Mouse (Mus musculus) midbrain, embryonic 10.5 days (tissue): ENCODE measurements around the gene Ppif. TPM values are rescaled to one million over a fixed set of nuclear protein-coding genes. Genes with fewer than 3 reads are reported as not detected.

ENCODE experiments used
- DNase-seq: peaks from one replicate; pipeline ENCODE4 v3.0.0-alpha.2; 2017; ENCODE audit warnings: low spot score
- H3K27ac ChIP-seq: fragments of 300-500 bp; sonication (generic); replicated peaks from 2 replicates; pipeline ENCODE4 v1.5.1; 2016; ENCODE audit warnings: mild to moderate bottlenecking
- H3K27me3 ChIP-seq: fragments of 300-500 bp; sonication (generic); 2 replicates; pipeline ENCODE4 v1.6.1; 2016; ENCODE audit warnings: low read depth, mild to moderate bottlenecking; ENCODE audit not compliant: poor library complexity, severe bottlenecking
- H3K36me3 ChIP-seq: fragments of 300-500 bp; sonication (generic); 2 replicates; pipeline ENCODE4 v1.6.1; 2016; ENCODE audit warnings: mild to moderate bottlenecking, moderate library complexity
- H3K4me1 ChIP-seq: fragments of 300-500 bp; sonication (generic); 2 replicates; pipeline ENCODE4 v1.6.1; 2016
- H3K4me3 ChIP-seq: fragments of 300-500 bp; sonication (generic); 2 replicates; pipeline ENCODE4 v1.5.1; 2016; ENCODE audit warnings: mild to moderate bottlenecking, moderate library complexity
- H3K9me3 ChIP-seq: fragments of 300-500 bp; sonication (generic); replicated peaks from 2 replicates; pipeline ENCODE4 v1.6.1; 2016; ENCODE audit warnings: mild to moderate bottlenecking
- WGBS: fragments of 180-500 bp; shearing (Covaris S2); methylation state at CpG from one replicate; pipeline ENCODE4 v1.1.7; 2016; 5-methylcytosine and 5-hydroxymethylcytosine counted together
- polyA plus RNA-seq: library from polyadenylated mRNA; unstranded; fragments of >200 nt; fragmentation: Nextera tagmentation; extraction: Ambion mirVana; gene quantifications from 2 replicates; pipeline ENCODE4 v1.2.1, GENCODE M21; 2016

Ppif gene
- polyA plus RNA-seq, 1 experiment from 2014 or later, result 56.1 TPM

DNA sequence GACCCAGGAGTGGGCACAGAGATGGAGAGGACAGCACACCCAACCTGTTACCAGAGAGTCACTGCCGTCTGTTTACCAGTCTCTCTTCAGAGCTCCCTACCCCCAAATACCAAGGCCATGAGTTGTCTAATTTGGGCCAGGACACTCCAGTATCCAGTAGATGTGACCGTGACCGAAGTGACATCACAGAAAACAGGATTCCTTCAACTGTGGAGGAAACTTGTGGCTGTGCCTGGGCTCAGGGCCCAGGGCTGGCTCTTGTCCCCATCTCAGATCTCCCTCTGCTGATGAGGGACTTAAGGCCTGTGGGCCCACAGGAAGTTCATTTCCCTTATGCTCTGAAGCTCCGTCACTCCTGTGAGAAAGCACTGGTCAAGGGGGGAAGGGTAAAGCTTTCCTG lies 14.5 kb downstream of the Ppif start:
- no peaks in the 10 kb centered on the region for H3K9me3 ChIP-seq
- H3K27me3 ChIP-seq, result no peaks in the 10 kb centered on the region
- peak overlapping the region; percentile 60 for H3K27ac ChIP-seq
- no peak for DNase-seq
- H3K36me3 ChIP-seq, result no peaks in the 10 kb centered on the region
- WGBS, result 78% methylated on average over 4 of the region's 4 CpGs
- H3K4me3 ChIP-seq, result no peak overlapping the region
- peaks cover 42% of the 10 kb centered on the region for H3K4me1 ChIP-seq

DNA sequence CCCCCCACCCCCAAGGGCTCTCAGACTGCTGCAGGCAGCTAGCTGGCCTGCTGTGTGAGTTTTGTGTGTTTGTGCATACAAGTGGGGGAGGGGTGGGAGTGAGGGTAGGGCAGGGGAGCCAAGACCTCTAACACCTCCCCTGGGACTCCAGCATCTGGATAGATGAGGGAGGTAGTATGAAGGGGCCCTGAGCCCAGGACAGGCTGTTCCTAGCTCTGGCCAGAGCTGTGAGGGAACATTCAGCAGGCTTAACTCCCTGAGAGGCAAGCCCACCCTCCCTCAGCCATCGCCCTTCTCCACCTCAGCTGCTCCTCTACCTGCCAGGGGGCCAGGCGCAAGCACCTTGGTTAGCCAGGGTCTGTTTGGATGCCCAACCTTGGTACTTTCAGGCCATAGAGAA lies 15.0 kb downstream of the Ppif start:
- Histone ChIP-seq H3K9me3 (no peaks in the 10 kb centered on the region), H3K36me3 (no peaks in the 10 kb centered on the region), H3K4me3 (no peak overlapping the region), H3K4me1 (peaks cover 47% of the 10 kb centered on the region), H3K27ac (peak overlapping the region; percentile 60), H3K27me3 (no peaks in the 10 kb centered on the region)
- 68% methylated on average over 2 of the region's 2 CpGs for WGBS
- no peak for DNase-seq

DNA sequence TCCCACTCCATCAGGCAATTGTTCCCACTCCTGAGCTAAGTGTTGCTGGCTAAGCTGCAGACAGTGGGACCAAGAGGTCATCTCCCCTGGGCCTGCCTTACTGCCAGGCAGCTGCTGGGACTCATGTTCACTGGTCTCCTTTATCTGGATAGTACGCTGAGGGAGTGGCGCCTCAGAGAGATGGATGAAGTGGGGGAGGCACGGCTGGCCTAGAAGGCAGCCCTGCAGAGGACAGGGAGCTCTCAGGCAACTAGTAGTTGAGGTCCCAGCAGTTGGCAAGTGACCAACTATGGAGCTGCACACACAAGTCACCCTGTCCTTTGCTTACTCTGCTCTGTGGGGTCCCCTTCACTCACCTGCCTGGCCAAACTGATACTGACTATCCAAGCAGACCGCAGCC lies 16.1 kb downstream of the Ppif start:
- no peaks in the 10 kb centered on the region for H3K36me3 ChIP-seq
- no peak for DNase-seq
- 0 out of 2 replicates have a peak overlapping the region, but pooled peaks have one; percentile 13 for H3K27ac ChIP-seq
- 80% methylated on average over 4 of the region's 4 CpGs for WGBS
- peaks cover 49% of the 10 kb centered on the region for H3K4me1 ChIP-seq
- H3K4me3 ChIP-seq, result no peak overlapping the region
- H3K27me3 ChIP-seq, result no peaks in the 10 kb centered on the region
- no peaks in the 10 kb centered on the region for H3K9me3 ChIP-seq

DNA sequence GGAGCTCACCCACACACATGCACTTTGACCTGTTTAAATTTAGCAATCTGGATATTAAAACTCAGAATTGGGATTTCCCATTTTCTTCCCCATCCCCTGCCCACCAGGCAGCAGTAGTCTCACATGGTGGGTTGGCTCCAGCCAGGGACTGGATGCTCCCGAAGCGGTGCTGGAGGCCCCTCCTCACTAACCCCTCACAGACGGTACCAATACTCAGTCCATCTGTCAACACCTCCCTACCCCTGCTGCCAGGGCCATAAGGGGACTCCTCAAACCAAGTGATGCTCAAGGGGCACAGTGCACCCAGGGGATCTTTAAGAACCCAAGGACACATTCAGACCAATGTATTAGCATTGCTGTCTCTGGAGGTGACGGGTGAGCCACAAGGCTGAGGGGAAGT lies 16.7 kb downstream of the Ppif start:
- Histone ChIP-seq H3K27me3 (no peaks in the 10 kb centered on the region), H3K4me3 (no peak overlapping the region), H3K36me3 (no peaks in the 10 kb centered on the region), H3K9me3 (no peaks in the 10 kb centered on the region), H3K4me1 (peaks cover 49% of the 10 kb centered on the region), H3K27ac (no peak overlapping the region)
- WGBS, result 79% methylated on average over 4 of the region's 4 CpGs
- DNase-seq, result no peak

DNA sequence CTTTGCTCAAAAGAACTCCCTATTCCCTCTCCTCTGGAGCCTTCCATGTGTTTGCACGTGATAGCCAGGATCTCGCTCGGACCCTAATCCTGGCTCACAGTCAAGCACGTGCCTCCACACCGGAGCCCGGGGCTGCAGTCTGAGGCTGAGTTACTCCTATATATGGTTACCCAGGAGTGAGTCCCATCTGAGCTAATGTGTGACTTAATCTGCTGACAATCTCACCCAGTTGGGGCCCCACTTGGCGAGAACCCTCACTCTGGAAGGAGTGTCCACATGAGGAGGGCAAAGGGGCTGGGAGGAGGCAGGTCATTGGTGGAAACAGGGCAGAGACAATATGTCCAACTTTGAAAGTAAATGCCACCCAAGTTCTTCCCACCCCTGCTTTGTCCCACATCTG lies 17.2 kb downstream of the Ppif start:
- 83% methylated on average over 7 of the region's 7 CpGs for whole genome bisulfite sequencing
- no peak for DNase-seq
- Histone ChIP-seq H3K9me3 (no peaks in the 10 kb centered on the region), H3K4me3 (no peak overlapping the region), H3K4me1 (peaks cover 49% of the 10 kb centered on the region), H3K27me3 (no peaks in the 10 kb centered on the region), H3K27ac (peak overlapping the region; percentile 55), H3K36me3 (no peaks in the 10 kb centered on the region)

DNA sequence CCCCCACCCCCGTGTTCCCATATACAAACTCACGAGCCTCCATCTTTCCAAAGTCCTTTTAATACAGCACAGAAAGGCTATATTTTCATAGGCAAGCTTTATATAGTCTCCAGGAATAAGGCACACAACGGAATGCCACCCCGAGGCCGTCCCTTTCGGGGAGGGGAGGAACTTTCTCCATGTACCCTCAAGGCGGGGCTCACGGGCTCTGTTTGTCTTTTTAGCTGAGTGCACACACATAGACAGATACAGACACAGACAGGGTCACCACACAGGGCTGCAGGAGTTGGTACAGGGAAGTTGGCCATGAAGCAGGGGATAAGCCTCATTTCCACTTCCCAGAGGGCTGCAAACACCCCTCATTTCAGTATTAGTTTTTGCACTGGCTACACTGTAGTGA lies 17.6 kb downstream of the Ppif start:
- Histone ChIP-seq H3K27ac (peak overlapping the region; percentile 55), H3K9me3 (no peaks in the 10 kb centered on the region), H3K27me3 (no peaks in the 10 kb centered on the region), H3K36me3 (no peaks in the 10 kb centered on the region), H3K4me3 (no peak overlapping the region), H3K4me1 (peaks cover 49% of the 10 kb centered on the region)
- no peak for DNase-seq
- 78% methylated on average over 8 of the region's 8 CpGs for WGBS

DNA sequence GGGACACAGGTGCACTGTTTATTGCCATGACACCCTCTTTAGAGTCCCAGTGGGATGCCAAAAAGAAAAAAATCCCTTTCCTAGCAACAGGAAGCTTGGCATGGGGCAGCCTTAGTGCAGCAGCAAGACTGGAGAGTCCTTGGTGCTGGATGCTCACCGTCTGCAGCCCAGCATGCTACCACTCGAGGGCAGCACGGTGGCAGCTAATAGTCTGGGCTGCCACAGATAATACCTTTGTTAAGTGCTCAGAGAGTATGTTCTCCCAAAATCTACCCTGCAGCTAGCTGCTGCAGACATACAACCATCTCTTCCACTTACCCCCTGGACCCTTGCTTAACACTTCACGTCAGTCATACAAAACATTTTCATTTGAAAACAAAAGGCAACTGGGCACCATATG lies 19.5 kb downstream of the Ppif start:
- H3K36me3 ChIP-seq, result no peaks in the 10 kb centered on the region
- no peaks in the 10 kb centered on the region for H3K27me3 ChIP-seq
- peaks cover 51% of the 10 kb centered on the region for H3K4me1 ChIP-seq
- no peaks in the 10 kb centered on the region for H3K9me3 ChIP-seq
- WGBS, result 25% methylated on average over 4 of the region's 4 CpGs
- DNase-seq, result no peak
- H3K4me3 ChIP-seq, result no peak overlapping the region
- no peak overlapping the region for H3K27ac ChIP-seq

DNA sequence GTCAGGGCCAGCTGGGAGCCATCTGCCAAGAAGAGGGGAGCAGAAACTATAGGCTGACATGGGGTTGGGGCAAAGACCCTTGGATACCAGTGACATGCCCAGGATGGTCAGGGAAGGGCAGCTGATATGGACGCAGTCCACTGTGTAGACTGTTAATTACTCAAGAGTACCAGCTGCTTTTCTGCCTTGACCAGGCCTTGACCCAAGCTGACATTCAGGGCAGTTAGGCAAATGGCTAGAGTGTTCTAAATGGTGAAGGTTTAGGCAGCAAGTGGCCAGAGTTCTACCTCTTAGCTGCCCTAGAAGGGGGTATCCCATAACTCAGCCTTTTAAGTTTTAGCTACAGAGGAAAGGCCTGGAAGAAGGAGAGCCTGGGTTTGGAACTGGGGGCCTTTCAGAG lies 22.6 kb downstream of the Ppif start:
- DNase-seq, result no peak
- Histone ChIP-seq H3K4me1 (peaks cover 35% of the 10 kb centered on the region), H3K27me3 (no peaks in the 10 kb centered on the region), H3K4me3 (no peak overlapping the region), H3K36me3 (no peaks in the 10 kb centered on the region), H3K9me3 (no peaks in the 10 kb centered on the region), H3K27ac (no peak overlapping the region)
- WGBS, result 93% methylated on average over 1 of the region's 1 CpGs

DNA sequence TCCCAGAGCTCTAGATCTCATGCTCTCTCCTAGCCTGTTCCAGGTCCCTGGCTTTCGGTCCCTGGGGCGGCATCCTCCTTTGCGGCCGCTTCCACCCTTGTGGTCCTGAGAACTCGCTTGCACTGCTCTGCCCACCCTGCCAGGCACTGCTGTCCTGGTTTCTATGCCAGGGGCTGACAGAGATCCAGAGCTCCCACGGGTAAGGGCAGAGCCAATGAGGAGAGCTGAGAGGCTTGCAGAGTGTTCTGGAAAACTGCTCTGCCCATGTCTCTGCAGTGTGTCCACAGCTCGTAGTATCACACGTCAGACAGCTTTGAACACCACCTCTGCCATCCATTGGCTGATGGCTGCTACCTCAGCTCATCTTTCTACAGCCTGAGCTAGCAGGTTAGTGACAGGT lies 23.8 kb downstream of the Ppif start:
- 91% methylated on average over 8 of the region's 8 CpGs for WGBS
- no peak overlapping the region for H3K4me3 ChIP-seq
- no peaks in the 10 kb centered on the region for H3K36me3 ChIP-seq
- H3K27ac ChIP-seq, result 0 out of 2 replicates have a peak overlapping the region, but pooled peaks have one; percentile 20
- H3K9me3 ChIP-seq, result no peaks in the 10 kb centered on the region
- DNase-seq, result no peak
- H3K27me3 ChIP-seq, result no peaks in the 10 kb centered on the region
- peaks cover 29% of the 10 kb centered on the region for H3K4me1 ChIP-seq

DNA sequence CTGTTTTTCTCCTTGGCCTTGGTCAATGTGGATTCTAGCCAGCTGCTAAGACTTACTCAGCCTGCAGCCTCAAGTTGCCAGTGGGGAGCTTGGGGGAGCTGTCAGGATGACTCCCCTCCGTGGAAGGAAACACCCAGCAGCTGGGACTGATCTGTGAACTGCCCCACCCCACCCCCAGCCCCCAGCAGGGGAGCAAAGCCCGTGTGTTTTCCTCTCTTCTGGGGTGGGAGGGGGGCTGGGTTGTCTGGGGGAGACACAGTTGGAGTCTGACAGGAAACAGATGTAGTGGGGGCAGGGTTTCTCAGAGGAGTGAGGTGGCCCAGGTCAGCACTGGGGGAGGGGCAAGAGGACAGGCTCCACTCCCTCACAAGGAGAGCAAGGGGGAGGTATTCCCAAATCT lies 24.5 kb downstream of the Ppif start:
- H3K4me3 ChIP-seq, result no peak overlapping the region
- H3K4me1 ChIP-seq, result peaks cover 27% of the 10 kb centered on the region
- peak; percentile 39 for DNase-seq
- WGBS, result 4% methylated on average over 2 of the region's 2 CpGs
- peak overlapping the region; percentile 69 for H3K27ac ChIP-seq
- H3K36me3 ChIP-seq, result no peaks in the 10 kb centered on the region
- H3K27me3 ChIP-seq, result no peaks in the 10 kb centered on the region
- no peaks in the 10 kb centered on the region for H3K9me3 ChIP-seq

DNA sequence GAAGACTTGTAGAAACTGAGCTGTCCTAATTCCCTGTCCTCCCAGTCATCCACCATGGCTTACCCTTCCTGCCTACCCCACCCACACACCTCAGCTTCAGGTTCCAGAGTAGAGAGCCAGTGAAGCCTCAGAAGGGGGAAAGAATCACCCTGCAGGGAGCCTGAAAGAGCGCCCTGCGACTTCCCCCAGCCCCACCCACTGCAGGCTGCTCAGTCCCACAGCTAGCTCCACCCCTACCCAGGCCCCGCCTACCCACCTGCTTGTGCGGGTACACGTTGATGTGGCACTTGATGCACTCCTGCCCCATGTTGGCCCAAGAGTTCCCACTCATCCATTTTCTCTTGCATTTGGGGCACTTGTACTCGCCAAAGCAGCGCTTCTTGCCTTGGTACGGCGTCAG lies 25.4 kb downstream of the Ppif start:
- Histone ChIP-seq H3K36me3 (no peaks in the 10 kb centered on the region), H3K4me1 (peaks cover 21% of the 10 kb centered on the region), H3K4me3 (no peak overlapping the region), H3K27me3 (no peaks in the 10 kb centered on the region), H3K27ac (no peak overlapping the region; the same call in 1 of the 2 replicates), H3K9me3 (no peaks in the 10 kb centered on the region)
- WGBS, result 52% methylated on average over 9 of the region's 9 CpGs
- DNase-seq, result no peak

DNA sequence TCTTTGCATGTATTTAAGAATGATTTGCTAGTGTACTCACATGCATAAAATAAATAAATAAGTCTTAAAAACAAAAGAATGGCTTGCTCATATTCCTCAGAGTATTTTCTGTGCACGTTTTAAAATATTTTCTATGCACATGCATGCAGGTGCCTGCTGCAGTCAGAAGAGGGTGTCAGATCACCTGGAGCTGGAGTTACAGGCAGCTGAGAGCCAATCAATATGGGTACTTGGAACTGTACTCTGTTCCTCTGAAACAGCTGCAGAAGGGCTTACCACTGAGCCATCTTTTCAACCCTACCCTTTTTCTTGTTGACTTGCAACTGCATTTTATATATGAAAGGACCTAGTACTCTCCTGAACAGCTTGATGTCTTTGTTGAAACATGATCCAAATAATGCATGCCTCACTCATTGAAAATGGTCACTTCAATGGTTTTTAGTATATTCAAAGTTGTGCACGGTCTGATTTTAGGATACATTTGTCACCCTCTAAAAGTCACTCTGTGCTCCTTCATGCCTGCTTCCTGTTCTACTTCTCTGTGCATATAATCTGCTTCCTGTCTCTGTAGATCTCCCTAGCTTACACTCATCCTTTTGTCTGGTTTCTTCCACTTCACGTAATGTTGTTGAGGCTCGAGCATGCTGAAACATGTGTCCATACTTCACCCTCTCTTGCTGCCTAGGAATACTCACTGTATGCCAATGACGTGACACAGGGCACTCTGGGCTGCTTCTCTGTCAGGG lies 27.2 kb downstream of the Ppif start:
- 88% methylated on average over 5 of the region's 5 CpGs for WGBS
- no peak for DNase-seq
- no peak overlapping the region for H3K27ac ChIP-seq
- H3K4me1 ChIP-seq, result peaks cover 36% of the 10 kb centered on the region
- H3K36me3 ChIP-seq, result no peaks in the 10 kb centered on the region
- no peak overlapping the region for H3K4me3 ChIP-seq
- no peaks in the 10 kb centered on the region for H3K27me3 ChIP-seq
- H3K9me3 ChIP-seq, result no peaks in the 10 kb centered on the region

DNA sequence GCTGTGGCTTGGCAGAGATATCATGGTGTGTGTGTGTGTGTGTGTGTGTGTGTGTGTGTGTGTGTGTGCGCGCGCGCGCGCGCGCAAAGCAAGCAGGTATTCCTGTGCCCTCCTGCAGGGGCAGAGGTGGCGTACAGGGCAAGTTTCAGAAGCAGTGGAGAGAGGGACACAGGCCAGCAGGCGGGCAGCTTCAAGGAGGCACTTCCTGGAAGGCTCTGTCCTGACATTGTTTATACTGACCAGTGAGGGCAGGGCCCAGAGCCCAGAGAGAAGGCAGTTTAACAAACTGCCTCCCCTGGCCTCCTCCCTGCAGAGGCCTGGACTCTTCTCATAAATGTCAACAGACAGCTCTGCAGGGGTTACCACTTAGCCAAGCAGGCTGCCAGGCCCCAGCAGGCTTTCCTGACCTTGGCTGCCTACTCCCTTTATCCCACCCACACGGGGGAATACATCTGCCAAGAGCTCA lies 31.1 kb downstream of the Ppif start:
- WGBS, result 85% methylated on average over 11 of the region's 11 CpGs

More for the DNA sequence above, 31.1 kb downstream of the Ppif start:
- DNase-seq, result no peak
- H3K4me3 ChIP-seq, result no peak overlapping the region
- peaks cover 15% of the 10 kb centered on the region for H3K4me1 ChIP-seq
- H3K27me3 ChIP-seq, result no peaks in the 10 kb centered on the region
- 0 out of 2 replicates have a peak overlapping the region, but pooled peaks have one; percentile 49 for H3K27ac ChIP-seq
- no peaks in the 10 kb centered on the region for H3K36me3 ChIP-seq
- no peaks in the 10 kb centered on the region for H3K9me3 ChIP-seq
